Mouse (Mus musculus) midbrain, embryonic 13.5 days (tissue): Measurements from ENCODE around the gene Ildr1. TPM values are rescaled to one million over a fixed set of nuclear protein-coding genes. Genes with fewer than 3 reads are reported as not detected.

Source experiments
- polyA plus RNA-seq: library from polyadenylated mRNA; unstranded; fragments of >200 nt; fragmentation: Nextera tagmentation; extraction: Ambion mirVana; gene quantifications from 2 replicates; pipeline ENCODE4 v1.2.1, GENCODE M21; 2015

Ildr1 gene
- polyA plus RNA-seq, 1 experiment from 2014 or later, result not detected

Other genes with a start within 250 kb of the Ildr1 start
- gene Stfa3, start 238.6 kb upstream of the Ildr1 start, polyA plus RNA-seq, result not detected in 2 replicates
- gene Casr, start 131.8 kb upstream of the Ildr1 start, polyA plus RNA-seq, result 0.07 TPM in 1 of 2 replicates, not detected in the other
- gene Cd86, start 27.9 kb upstream of the Ildr1 start, polyA plus RNA-seq, result 1.4 and 1.8 TPM in 2 replicates
- 6.0 and 7.0 TPM in 2 replicates for gene Slc15a2, start 91.0 kb downstream of the Ildr1 start, polyA plus RNA-seq
- 64.3 and 72.5 TPM in 2 replicates for gene Iqcb1, start 134.4 kb downstream of the Ildr1 start, polyA plus RNA-seq
- gene Eaf2, start 181.0 kb downstream of the Ildr1 start, polyA plus RNA-seq, result 0.73 and 0.89 TPM in 2 replicates
- gene Golgb1, start 181.2 kb downstream of the Ildr1 start, polyA plus RNA-seq, result 91.6 and 97.5 TPM in 2 replicates
- 1.4 and 1.8 TPM in 2 replicates for gene Hcls1, start 241.0 kb downstream of the Ildr1 start, polyA plus RNA-seq